Mouse (Mus musculus): ENCODE data around the gene Vopp1. TPM values are rescaled to one million over a fixed set of nuclear protein-coding genes. Genes with fewer than 3 reads are reported as not detected.

Vopp1 gene
- polyA plus RNA-seq, 1 experiment, result 7.6 TPM

GRCm38 (mm10) chr6:57711726-57712125, 113.2 kb downstream of the Vopp1 start:
- peaks cover 10% of the 10 kb centered on the region for H3K36me3 ChIP-seq (replicated peaks; ENCODE audit: low read length)
- H3K4me3 ChIP-seq (replicated peaks), result peak overlapping the region; percentile 65
- no peaks in the 10 kb centered on the region for H3K27me3 ChIP-seq (replicated peaks)
- TF ChIP-seq GATA1 (IDR thresholded peaks at IDR 0.05; ENCODE audit: borderline replicate concordance, low read length) (no peak), FLI1 (IDR thresholded peaks at IDR 0.05; ENCODE audit: low read length) (no peak)
- peaks cover 28% of the 10 kb centered on the region for H3K4me1 ChIP-seq
- H3K9me3 ChIP-seq, result no peaks in the 10 kb centered on the region

GRCm38 (mm10) chr6:57706721-57707120, 118.2 kb downstream of the Vopp1 start:
- H3K4me3 ChIP-seq (replicated peaks), result peak overlapping the region; percentile 79
- peaks cover 40% of the 10 kb centered on the region for H3K4me1 ChIP-seq
- TF ChIP-seq FLI1 (IDR thresholded peaks at IDR 0.05; ENCODE audit: low read length), result no peak
- TF ChIP-seq GATA1 (IDR thresholded peaks at IDR 0.05; ENCODE audit: borderline replicate concordance, low read length), result no peak

GRCm38 (mm10) chr6:57703703-57704102, 121.3 kb downstream of the Vopp1 start:
- Histone ChIP-seq H3K36me3 (replicated peaks; ENCODE audit: low read length) (no peaks in the 10 kb centered on the region), H3K27me3 (replicated peaks) (no peaks in the 10 kb centered on the region), H3K4me3 (replicated peaks) (peak overlapping the region; percentile 97), H3K4me1 (peaks cover 32% of the 10 kb centered on the region), H3K9me3 (no peaks in the 10 kb centered on the region)
- TF ChIP-seq GATA1 (IDR thresholded peaks at IDR 0.05; ENCODE audit: borderline replicate concordance, low read length) (no peak), FLI1 (IDR thresholded peaks at IDR 0.05; ENCODE audit: low read length) (no peak)

More at GRCm38 (mm10) chr6:57706721-57707120, 118.2 kb downstream of the Vopp1 start:
- H3K27me3 ChIP-seq (replicated peaks), result no peaks in the 10 kb centered on the region
- no peaks in the 10 kb centered on the region for H3K9me3 ChIP-seq
- H3K36me3 ChIP-seq (replicated peaks; ENCODE audit: low read length), result no peaks in the 10 kb centered on the region

- Histone ChIP-seq H3K36me3 (replicated peaks; ENCODE audit: low read length) (no peaks in the 10 kb centered on the region), H3K9me3 (no peaks in the 10 kb centered on the region), H3K4me3 (replicated peaks) (peak overlapping the region; percentile 97), H3K27me3 (replicated peaks) (no peaks in the 10 kb centered on the region), H3K4me1 (peaks cover 32% of the 10 kb centered on the region)
- TF ChIP-seq FLI1 (IDR thresholded peaks at IDR 0.05; ENCODE audit: low read length) (no peak), GATA1 (IDR thresholded peaks at IDR 0.05; ENCODE audit: borderline replicate concordance, low read length) (no peak)
These were observed 122.0 kb downstream of the Vopp1 start for GRCm38 (mm10) chr6:57702743-57703499.

- Histone ChIP-seq H3K4me3 (replicated peaks) (peak within 1 kb of the TSS; percentile 97), H3K9me3 (no peaks in the 10 kb centered on the region), H3K27me3 (replicated peaks) (no peaks in the 10 kb centered on the region), H3K36me3 (replicated peaks; ENCODE audit: low read length) (no peaks in the 10 kb centered on the region), H3K4me1 (peaks cover 31% of the 10 kb centered on the region)
- TF ChIP-seq GATA1 (IDR thresholded peaks at IDR 0.05; ENCODE audit: borderline replicate concordance, low read length) (no peak), FLI1 (IDR thresholded peaks at IDR 0.05; ENCODE audit: low read length) (no peak)
These were observed 122.6 kb downstream of the Vopp1 start, which contains the start of gene Lancl2 for GRCm38 (mm10) chr6:57702376-57702742. Gene Lancl2 (plus strand): TSS chr6:57702540.

- no peaks in the 10 kb centered on the region for H3K36me3 ChIP-seq (replicated peaks; ENCODE audit: low read length)
- peaks cover 27% of the 10 kb centered on the region for H3K4me1 ChIP-seq
- no peaks in the 10 kb centered on the region for H3K27me3 ChIP-seq (replicated peaks)
- H3K9me3 ChIP-seq, result no peaks in the 10 kb centered on the region
- H3K4me3 ChIP-seq (replicated peaks), result no peak overlapping the region
- TF ChIP-seq FLI1 (IDR thresholded peaks at IDR 0.05; ENCODE audit: low read length) (no peak), GATA1 (IDR thresholded peaks at IDR 0.05; ENCODE audit: borderline replicate concordance, low read length) (no peak)
These were observed 123.3 kb downstream of the Vopp1 start for GRCm38 (mm10) chr6:57701686-57702085.

- peaks cover 21% of the 10 kb centered on the region for H3K36me3 ChIP-seq (replicated peaks; ENCODE audit: low read length)
- H3K9me3 ChIP-seq, result no peaks in the 10 kb centered on the region
- no peak overlapping the region for H3K4me3 ChIP-seq (replicated peaks)
- H3K4me1 ChIP-seq, result peaks cover 19% of the 10 kb centered on the region
- TF ChIP-seq GATA1 (IDR thresholded peaks at IDR 0.05; ENCODE audit: borderline replicate concordance, low read length) (no peak), FLI1 (IDR thresholded peaks at IDR 0.05; ENCODE audit: low read length) (no peak)
- no peaks in the 10 kb centered on the region for H3K27me3 ChIP-seq (replicated peaks)
These were observed 131.8 kb downstream of the Vopp1 start for GRCm38 (mm10) chr6:57693116-57693515.

GRCm38 (mm10) chr6:57691467-57692261, 133.3 kb downstream of the Vopp1 start, which contains the start of gene Pyurf:
Gene Pyurf (minus strand): TSS chr6:57692078.
- Histone ChIP-seq H3K27me3 (replicated peaks) (no peaks in the 10 kb centered on the region), H3K4me1 (peaks cover 19% of the 10 kb centered on the region), H3K4me3 (replicated peaks) (peak within 1 kb of the TSS; percentile 96), H3K9me3 (no peaks in the 10 kb centered on the region), H3K36me3 (replicated peaks; ENCODE audit: low read length) (peaks cover 35% of the 10 kb centered on the region)
- TF ChIP-seq FLI1 (IDR thresholded peaks at IDR 0.05; ENCODE audit: low read length) (no peak), GATA1 (IDR thresholded peaks at IDR 0.05; ENCODE audit: borderline replicate concordance, low read length) (no peak)

- Histone ChIP-seq H3K27me3 (replicated peaks) (no peaks in the 10 kb centered on the region), H3K4me3 (replicated peaks) (no peak overlapping the region), H3K4me1 (no peaks in the 10 kb centered on the region), H3K9me3 (no peaks in the 10 kb centered on the region; the same call in 1 of the 2 replicates), H3K36me3 (replicated peaks; ENCODE audit: low read length) (peaks cover 56% of the 10 kb centered on the region)
- TF ChIP-seq FLI1 (IDR thresholded peaks at IDR 0.05; ENCODE audit: low read length), result no peak
- no peak for TF ChIP-seq GATA1 (IDR thresholded peaks at IDR 0.05; ENCODE audit: borderline replicate concordance, low read length)
These were observed 140.8 kb downstream of the Vopp1 start for GRCm38 (mm10) chr6:57684156-57684555.

Other genes starting within 250 kb of the Vopp1 start
- gene Herc6, start 244.2 kb downstream of the Vopp1 start, polyA plus RNA-seq (2012; ENCODE audit: insufficient read depth, low replicate concordance), result 3.4 and 3.9 TPM in 2 replicates
- gene Pyurf, start 133.1 kb downstream of the Vopp1 start, polyA plus RNA-seq (2012; ENCODE audit: insufficient read depth, low replicate concordance), result 10.5 and 24.9 TPM in 2 replicates
- 6.7 and 7.6 TPM in 2 replicates for gene Lancl2, start 122.6 kb downstream of the Vopp1 start, polyA plus RNA-seq (2012; ENCODE audit: insufficient read depth, low replicate concordance)
- gene Vmn1r21, start 25.2 kb upstream of the Vopp1 start, polyA plus RNA-seq (2012; ENCODE audit: insufficient read depth, low replicate concordance), result not detected in 2 replicates
- not detected in 2 replicates for gene Vmn1r22, start 82.9 kb upstream of the Vopp1 start, polyA plus RNA-seq (2012; ENCODE audit: insufficient read depth, low replicate concordance)
- gene Vmn1r23, start 101.7 kb upstream of the Vopp1 start, polyA plus RNA-seq (2012; ENCODE audit: insufficient read depth, low replicate concordance), result not detected in 2 replicates
- 0.06 TPM in 1 of 2 replicates, not detected in the other for gene Vmn1r24, start 136.3 kb upstream of the Vopp1 start, polyA plus RNA-seq (2012; ENCODE audit: insufficient read depth, low replicate concordance)
- gene Vmn1r25, start 155.7 kb upstream of the Vopp1 start, polyA plus RNA-seq (2012; ENCODE audit: insufficient read depth, low replicate concordance), result not detected in 2 replicates
- gene Vmn1r26, start 190.0 kb upstream of the Vopp1 start, polyA plus RNA-seq (2012; ENCODE audit: insufficient read depth, low replicate concordance), result not detected in 2 replicates